Mouse (Mus musculus) heart, postnatal 25 days (tissue): Measurements from ENCODE around the gene Fahd1. TPM values are rescaled to one million over a fixed set of nuclear protein-coding genes. Genes with fewer than 3 reads are reported as not detected.

ENCODE experiments used
- DNase-seq: peaks from one replicate; pipeline ENCODE4 v3.0.0; 2022; ENCODE audit warnings: low spot score
- intact Hi-C: fragments of 180-260 bp; cut with DNase I; formaldehyde crosslinking; loops from one replicate; pipeline ENCODE4 v1.15.1; 2025
- total RNA-seq, 2 experiments: library from RNA; stranded (reverse); gene quantifications; 2 replicates each; pipeline ENCODE4 v1.2.3; 2021

The Fahd1 gene
- total RNA-seq, 2 experiments from 2014 or later: 88.1 to 88.6 TPM

GRCm38 (mm10) chr17:24886134-24886931, 36.2 kb upstream of the Fahd1 start, which contains the start of the genes Nubp2 and Spsb3:
Gene Nubp2 (minus strand): TSS chr17:24886349.
Gene Spsb3 (plus strand): TSS chr17:24886643.
- peak; percentile 97 for DNase-seq

GRCm38 (mm10) chr17:24885356-24886133, 35.4 kb upstream of the Fahd1 start:
- no peak for DNase-seq
- intact Hi-C loops: loop anchor here (2.0 to 5.0 kb wide), 3 partner anchors 37 to 297 kb away; partner anchors contain the start of genes BC003965 and Msrb1

More at GRCm38 (mm10) chr17:24886134-24886931, 36.2 kb upstream of the Fahd1 start, which contains the start of the genes Nubp2 and Spsb3:
- intact Hi-C loops: loop anchor here (2.0 to 5.0 kb wide), 3 partner anchors 38 to 296 kb away; partner anchors contain the start of genes BC003965 and Msrb1

- intact Hi-C loops: no loop called here
- DNase-seq: no peak
These were observed 34.2 kb upstream of the Fahd1 start for GRCm38 (mm10) chr17:24884391-24884790.

GRCm38 (mm10) chr17:24881738-24882440, 31.7 kb upstream of the Fahd1 start:
- no peak for DNase-seq
- intact Hi-C loops: loop anchor here (2.0 kb wide), 1 partner anchor 137 kb away; no protein-coding TSS in a partner anchor

GRCm38 (mm10) chr17:24878531-24878930, 28.4 kb upstream of the Fahd1 start:
- intact Hi-C loops: no loop called here
- DNase-seq: no peak

GRCm38 (mm10) chr17:24878117-24878397, 27.9 kb upstream of the Fahd1 start:
- no peak for DNase-seq
- intact Hi-C loops: no loop called here

GRCm38 (mm10) chr17:24877336-24878116, 27.4 kb upstream of the Fahd1 start:
- no peak for DNase-seq
- intact Hi-C loops: no loop called here

- no peak for DNase-seq
- intact Hi-C loops: no loop called here
These were observed 24.8 kb upstream of the Fahd1 start for GRCm38 (mm10) chr17:24874989-24875388.

- intact Hi-C loops: no loop called here
- no peak for DNase-seq
These were observed 24.2 kb upstream of the Fahd1 start for GRCm38 (mm10) chr17:24874405-24874745.

GRCm38 (mm10) chr17:24873695-24874404, 23.7 kb upstream of the Fahd1 start:
- no peak for DNase-seq
- intact Hi-C loops: no loop called here

- intact Hi-C loops: no loop called here
- no peak for DNase-seq
These were observed 17.8 kb upstream of the Fahd1 start for GRCm38 (mm10) chr17:24867914-24868313.

GRCm38 (mm10) chr17:24865776-24866175, 15.6 kb upstream of the Fahd1 start, which contains the start of gene Igfals:
Gene Igfals (plus strand): TSS chr17:24865997.
- intact Hi-C loops: no loop called here
- DNase-seq: no peak

- no peak for DNase-seq
- intact Hi-C loops: no loop called here
These were observed 11.6 kb upstream of the Fahd1 start for GRCm38 (mm10) chr17:24861785-24862184.

- intact Hi-C loops: no loop called here
- DNase-seq: no peak
These were observed 9.9 kb upstream of the Fahd1 start for GRCm38 (mm10) chr17:24860076-24860475.

GRCm38 (mm10) chr17:24858967-24859366, 8.8 kb upstream of the Fahd1 start:
- intact Hi-C loops: no loop called here
- no peak for DNase-seq

- intact Hi-C loops: no loop called here
- no peak for DNase-seq
These were observed 7.8 kb upstream of the Fahd1 start for GRCm38 (mm10) chr17:24857831-24858470.

- intact Hi-C loops: no loop called here
- no peak for DNase-seq
These were observed 6.4 kb upstream of the Fahd1 start for GRCm38 (mm10) chr17:24856589-24856988.

GRCm38 (mm10) chr17:24855838-24856464, 5.8 kb upstream of the Fahd1 start:
- intact Hi-C loops: no loop called here
- DNase-seq: no peak
